Mouse (Mus musculus): Measurements from ENCODE around the gene Lamp1. TPM values are rescaled to one million over a fixed set of nuclear protein-coding genes. Genes with fewer than 3 reads are reported as not detected.

Gene Lamp1
- polyA plus RNA-seq (2014; fragmentation: Illumina TruSeq; extraction: RNeasy Lipid Tissue Mini Kit (QIAGEN cat#74804); ENCODE audit: low replicate concordance) = 557 TPM

DNA sequence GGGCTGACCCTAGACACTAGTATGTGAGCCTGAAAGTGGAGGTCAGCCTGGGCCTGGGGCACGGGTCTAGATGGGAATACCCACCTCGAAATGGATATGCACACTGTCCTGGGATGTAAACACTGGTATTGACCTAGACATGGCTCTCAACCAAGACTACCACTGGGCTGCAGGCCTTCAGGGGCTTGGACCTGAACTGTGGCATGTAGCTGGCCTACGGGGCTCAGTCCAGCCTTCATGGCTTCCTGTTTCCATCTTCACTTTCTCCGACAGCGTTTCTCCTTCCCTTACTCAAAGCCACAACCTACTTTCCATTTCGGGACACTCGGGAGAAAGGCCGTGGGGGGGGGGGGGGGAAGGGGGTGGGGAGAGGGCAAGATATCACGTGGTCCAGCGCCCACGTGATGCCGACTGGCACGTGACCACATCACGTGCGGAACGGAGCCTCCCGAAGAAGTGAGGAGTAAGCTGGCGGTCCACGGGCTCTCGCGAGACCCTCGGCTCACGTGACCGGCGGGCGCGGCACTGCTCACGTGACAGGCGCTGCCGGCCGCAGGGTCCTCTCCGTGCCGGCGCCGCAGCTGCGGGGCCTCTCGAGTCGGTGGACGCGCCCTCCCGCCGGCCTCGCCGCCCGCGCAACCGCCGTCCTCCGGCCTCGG, at the start of gene Lamp1:
Gene Lamp1 (plus strand): TSS at position 444 of the 659 bp plus-strand sequence.

DNA sequence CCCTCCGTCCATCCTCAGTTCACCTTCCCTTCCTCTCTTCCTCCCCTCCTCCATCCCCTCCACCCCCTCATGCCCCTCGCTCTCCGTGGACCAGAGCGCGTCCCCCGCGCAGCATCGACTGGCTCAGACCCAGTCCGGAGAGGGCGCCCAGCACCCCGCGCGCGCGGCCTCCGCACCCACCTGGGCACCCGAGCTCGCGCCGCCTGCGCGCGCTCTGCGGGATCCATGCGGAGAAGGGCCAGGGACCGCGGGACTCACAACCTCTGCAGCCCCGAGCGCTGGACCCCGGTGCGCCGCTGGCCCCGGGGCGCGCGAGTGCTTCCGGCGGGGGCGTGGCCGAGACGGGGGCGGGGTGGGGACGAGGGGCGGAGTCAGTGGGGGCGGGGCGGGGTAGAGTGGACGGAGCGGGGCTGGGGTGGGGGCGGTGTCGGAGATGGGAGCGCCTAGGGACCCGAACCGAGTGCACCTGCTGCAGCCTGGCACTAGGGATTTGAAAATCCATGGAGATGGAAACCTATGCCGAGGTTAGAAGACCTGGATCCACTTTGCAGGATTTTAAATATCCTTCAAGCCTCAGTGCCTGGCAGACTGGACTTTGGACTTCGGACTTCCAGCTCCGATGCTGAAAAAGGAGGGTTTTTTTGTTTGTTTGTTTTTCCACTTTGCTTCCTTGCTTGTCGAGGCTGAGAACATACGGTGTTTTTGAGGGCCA, 41.5 kb downstream of the Lamp1 start, which contains the start of gene Grtp1:
Gene Grtp1 (minus strand): TSS at position 320 of the 712 bp plus-strand sequence.

Other genes with a start within 250 kb of the Lamp1 start
- not detected for gene F7, start 133.1 kb upstream of the Lamp1 start, polyA plus RNA-seq (2014; fragmentation: Illumina TruSeq; extraction: RNeasy Lipid Tissue Mini Kit (QIAGEN cat#74804); ENCODE audit: low replicate concordance)
- not detected for gene F10, start 121.9 kb upstream of the Lamp1 start, polyA plus RNA-seq (2014; fragmentation: Illumina TruSeq; extraction: RNeasy Lipid Tissue Mini Kit (QIAGEN cat#74804); ENCODE audit: low replicate concordance)
- 15.7 TPM for gene Proz, start 98.2 kb upstream of the Lamp1 start, polyA plus RNA-seq (2014; fragmentation: Illumina TruSeq; extraction: RNeasy Lipid Tissue Mini Kit (QIAGEN cat#74804); ENCODE audit: low replicate concordance)
- 5.4 TPM for gene Pcid2, start 53.7 kb upstream of the Lamp1 start, polyA plus RNA-seq (2014; fragmentation: Illumina TruSeq; extraction: RNeasy Lipid Tissue Mini Kit (QIAGEN cat#74804); ENCODE audit: low replicate concordance)
- gene Cul4a, start 53.5 kb upstream of the Lamp1 start, polyA plus RNA-seq (2014; fragmentation: Illumina TruSeq; extraction: RNeasy Lipid Tissue Mini Kit (QIAGEN cat#74804); ENCODE audit: low replicate concordance) = 72.9 TPM
- gene Grtp1, start 41.5 kb downstream of the Lamp1 start, polyA plus RNA-seq (2014; fragmentation: Illumina TruSeq; extraction: RNeasy Lipid Tissue Mini Kit (QIAGEN cat#74804); ENCODE audit: low replicate concordance) = 34.4 TPM
- gene Adprhl1, start 95.0 kb downstream of the Lamp1 start, polyA plus RNA-seq (2014; fragmentation: Illumina TruSeq; extraction: RNeasy Lipid Tissue Mini Kit (QIAGEN cat#74804); ENCODE audit: low replicate concordance) = not detected
- gene Dcun1d2, start 129.0 kb downstream of the Lamp1 start, polyA plus RNA-seq (2014; fragmentation: Illumina TruSeq; extraction: RNeasy Lipid Tissue Mini Kit (QIAGEN cat#74804); ENCODE audit: low replicate concordance) = 6.1 TPM
- gene Tmco3, start 129.0 kb downstream of the Lamp1 start, polyA plus RNA-seq (2014; fragmentation: Illumina TruSeq; extraction: RNeasy Lipid Tissue Mini Kit (QIAGEN cat#74804); ENCODE audit: low replicate concordance) = 12.4 TPM
- gene Tfdp1, start 179.6 kb downstream of the Lamp1 start, polyA plus RNA-seq (2014; fragmentation: Illumina TruSeq; extraction: RNeasy Lipid Tissue Mini Kit (QIAGEN cat#74804); ENCODE audit: low replicate concordance) = 35.0 TPM
- gene Atp4b, start 237.7 kb downstream of the Lamp1 start, polyA plus RNA-seq (2014; fragmentation: Illumina TruSeq; extraction: RNeasy Lipid Tissue Mini Kit (QIAGEN cat#74804); ENCODE audit: low replicate concordance) = not detected
- not detected for gene Grk1, start 245.9 kb downstream of the Lamp1 start, polyA plus RNA-seq (2014; fragmentation: Illumina TruSeq; extraction: RNeasy Lipid Tissue Mini Kit (QIAGEN cat#74804); ENCODE audit: low replicate concordance)

All from small intestine, adult 10 weeks (tissue).